Mouse (Mus musculus) hindbrain, embryonic 14.5 days (tissue): ENCODE measurements around the gene Phospho1. TPM values are rescaled to one million over a fixed set of nuclear protein-coding genes. Genes with fewer than 3 reads are reported as not detected.

ENCODE experiments used
- ATAC-seq: fragments of 200-750 bp; cut with Nextera tagmentation; 2 replicates; pipeline ENCODE4 v1.8.0; 2017; ENCODE audit warnings: moderate number of reproducible peaks, mild to moderate bottlenecking, moderate TSS enrichment, moderate library complexity; ENCODE audit not compliant: low FRiP score
- DNase-seq: peaks from one replicate; pipeline ENCODE4 v3.0.0-alpha.2; 2015; ENCODE audit warnings: low spot score
- H3K27ac ChIP-seq: fragments of 300-500 bp; sonication (generic); 2 replicates; pipeline ENCODE4 v1.5.1; 2014; ENCODE audit warnings: mild to moderate bottlenecking, moderate library complexity
- H3K27me3 ChIP-seq: fragments of 300-500 bp; sonication (generic); 2 replicates; pipeline ENCODE4 v1.6.1; 2014; ENCODE audit warnings: mild to moderate bottlenecking, low read length, mixed read lengths; ENCODE audit not compliant: control insufficient read depth, insufficient read depth
- H3K36me3 ChIP-seq: fragments of 300-500 bp; sonication (generic); replicated peaks from 2 replicates; pipeline ENCODE4 v1.6.1; 2014; ENCODE audit not compliant: control insufficient read depth, insufficient read depth
- H3K4me1 ChIP-seq: fragments of 300-500 bp; sonication (generic); replicated peaks from 2 replicates; pipeline ENCODE4 v1.6.1; 2014; ENCODE audit warnings: antibody characterized with exemption, low read length, mixed read lengths; ENCODE audit not compliant: control insufficient read depth, insufficient read depth
- H3K4me2 ChIP-seq: fragments of 300-500 bp; sonication (generic); replicated peaks from 2 replicates; pipeline ENCODE4 v1.6.1; 2014; ENCODE audit warnings: mild to moderate bottlenecking, moderate library complexity
- H3K4me3 ChIP-seq: fragments of 300-500 bp; sonication (generic); replicated peaks from 2 replicates; pipeline ENCODE4 v1.5.1; 2014; ENCODE audit warnings: mild to moderate bottlenecking, low read length
- H3K9ac ChIP-seq: fragments of 300-500 bp; sonication (generic); 2 replicates; pipeline ENCODE4 v1.6.1; 2014
- H3K9me3 ChIP-seq: fragments of 300-500 bp; sonication (generic); 2 replicates; pipeline ENCODE4 v1.6.1; 2016; ENCODE audit warnings: low read length; ENCODE audit not compliant: control insufficient read depth
- WGBS: fragments of 180-500 bp; shearing (Covaris S2); extraction: QIAGEN DNeasy Blood & Tissue Kit; methylation state at CpG from one replicate; pipeline ENCODE4 v1.1.7; 2014; 5-methylcytosine and 5-hydroxymethylcytosine counted together
- polyA plus RNA-seq: library from polyadenylated mRNA; unstranded; fragments of >200 nt; fragmentation: Nextera tagmentation; extraction: Ambion mirVana; gene quantifications from 2 replicates; pipeline ENCODE4 v1.2.1, GENCODE M21; 2014

The Phospho1 gene
- polyA plus RNA-seq, 1 experiment from 2014 or later = 0.37 TPM

DNA sequence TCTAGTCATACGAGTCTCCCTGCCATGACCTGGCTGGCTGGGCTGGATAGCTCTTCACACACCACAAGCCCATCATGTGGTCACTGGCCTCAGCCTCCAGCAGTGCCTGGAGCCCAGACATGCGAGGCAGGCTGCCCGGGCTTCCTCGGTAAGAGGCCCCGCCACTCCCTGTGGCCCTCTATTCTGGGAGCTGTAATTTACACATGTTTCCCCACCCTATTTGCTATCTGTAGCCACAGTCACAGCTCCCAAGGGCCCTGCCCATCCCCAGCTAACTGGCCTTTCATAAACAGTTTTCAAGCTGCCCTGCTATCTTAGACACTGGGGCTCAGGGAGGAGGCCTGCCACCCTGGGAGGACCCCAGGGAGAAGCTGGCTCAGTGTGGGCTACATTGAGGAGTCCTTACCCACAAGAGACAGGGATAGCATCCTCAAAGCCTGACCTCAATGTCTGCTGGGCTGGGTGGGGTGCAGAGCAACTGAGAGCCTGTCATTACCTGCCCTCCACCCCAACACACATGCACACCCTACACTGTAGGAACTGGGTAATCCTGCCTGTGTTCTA lies 15.8 kb upstream of the Phospho1 start:
- no peaks in the 10 kb centered on the region for H3K4me1 ChIP-seq
- WGBS = 87% methylated on average over 5 of the region's 5 CpGs
- no peaks in the 10 kb centered on the region for H3K36me3 ChIP-seq
- no peak overlapping the region for H3K27ac ChIP-seq
- H3K27me3 ChIP-seq = no peaks in the 10 kb centered on the region
- no peak overlapping the region for H3K9ac ChIP-seq
- DNase-seq = no peak
- H3K4me2 ChIP-seq = no peak overlapping the region
- no peak for ATAC-seq
- H3K4me3 ChIP-seq = no peak overlapping the region
- 0 out of 2 replicates have a peak, but pooled peaks cover 7% of the 10 kb centered on the region for H3K9me3 ChIP-seq

DNA sequence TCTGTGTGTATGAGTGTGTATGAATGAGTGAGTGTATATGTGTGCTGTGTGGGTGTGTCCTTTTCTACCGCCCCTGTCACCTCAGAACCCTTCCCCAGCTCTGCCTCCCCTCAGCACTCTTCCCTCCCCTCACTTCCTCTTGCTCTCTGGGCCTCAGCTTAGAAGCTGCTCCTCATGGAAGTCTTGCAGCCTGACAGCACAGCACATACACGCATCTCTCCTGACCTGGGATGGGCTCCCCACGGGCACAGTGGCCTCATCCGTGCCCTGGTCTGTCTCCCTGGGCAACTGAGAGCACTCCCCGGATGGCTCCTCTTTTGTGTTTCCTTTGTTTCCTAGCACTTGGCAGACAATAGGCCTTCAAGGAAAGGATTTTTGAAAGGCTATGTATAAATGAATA lies 14.7 kb upstream of the Phospho1 start:
- ATAC-seq (no peak), DNase-seq (no peak)
- 0 out of 2 replicates have a peak, but pooled peaks cover 7% of the 10 kb centered on the region for H3K9me3 ChIP-seq
- no peaks in the 10 kb centered on the region for H3K4me1 ChIP-seq
- no peaks in the 10 kb centered on the region for H3K27me3 ChIP-seq
- H3K9ac ChIP-seq = no peak overlapping the region
- no peak overlapping the region for H3K4me2 ChIP-seq
- 11% methylated on average over 5 of the region's 5 CpGs for WGBS
- no peak overlapping the region for H3K4me3 ChIP-seq
- H3K36me3 ChIP-seq = no peaks in the 10 kb centered on the region
- H3K27ac ChIP-seq = no peak overlapping the region

DNA sequence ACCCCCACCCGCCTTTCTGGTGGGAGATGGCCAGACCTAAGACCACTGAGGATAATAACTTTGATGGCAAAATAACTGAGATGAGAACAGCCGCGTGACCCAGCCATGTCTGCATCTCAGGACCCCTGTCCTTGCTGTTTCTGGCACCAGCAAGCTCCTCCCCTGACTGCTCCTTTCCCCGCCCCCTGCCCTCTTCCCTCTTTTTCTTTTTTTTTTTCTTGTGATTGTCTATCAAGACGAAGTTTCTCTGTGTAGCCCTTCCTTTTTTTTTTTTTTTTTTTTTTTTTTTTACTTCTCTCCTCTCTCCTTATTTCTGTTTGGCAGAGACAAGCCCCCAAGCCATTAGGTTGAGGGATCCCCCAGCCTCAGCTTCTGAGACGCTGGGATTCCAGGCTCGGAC lies 13.5 kb upstream of the Phospho1 start:
- Histone ChIP-seq H3K4me1 (no peaks in the 10 kb centered on the region), H3K36me3 (no peaks in the 10 kb centered on the region), H3K9me3 (0 out of 2 replicates have a peak, but pooled peaks cover 7% of the 10 kb centered on the region), H3K4me2 (no peak overlapping the region), H3K27ac (no peak overlapping the region), H3K27me3 (no peaks in the 10 kb centered on the region), H3K4me3 (no peak overlapping the region), H3K9ac (no peak overlapping the region)
- WGBS = 48% methylated on average over 7 of the region's 7 CpGs
- no peak for DNase-seq
- no peak for ATAC-seq

DNA sequence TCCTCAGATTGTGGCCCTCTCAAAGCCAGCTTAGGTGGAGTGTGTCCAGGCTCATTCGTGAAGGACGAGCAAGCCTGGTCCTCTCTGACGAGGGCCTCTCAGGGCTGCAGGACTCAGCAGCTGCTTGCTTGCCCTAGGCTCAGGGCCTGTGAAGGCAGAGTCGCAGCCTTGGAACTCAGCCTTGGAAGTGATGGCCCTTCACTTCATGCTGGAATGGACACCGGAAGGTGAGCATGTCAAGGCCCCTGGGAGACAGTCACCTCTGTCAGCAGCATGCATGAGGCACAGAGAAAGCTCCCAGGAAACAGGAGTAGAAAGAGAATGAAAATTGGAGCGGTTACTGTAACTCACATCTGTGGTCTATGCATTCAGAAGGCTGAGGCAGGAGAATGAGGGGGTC lies 12.6 kb upstream of the Phospho1 start:
- no peak overlapping the region for H3K4me3 ChIP-seq
- WGBS = 75% methylated on average over 6 of the region's 6 CpGs
- ATAC-seq (no peak), DNase-seq (no peak)
- H3K4me1 ChIP-seq = no peaks in the 10 kb centered on the region
- no peaks in the 10 kb centered on the region for H3K27me3 ChIP-seq
- no peaks in the 10 kb centered on the region for H3K36me3 ChIP-seq
- H3K27ac ChIP-seq = no peak overlapping the region
- H3K4me2 ChIP-seq = no peak overlapping the region
- 0 out of 2 replicates have a peak, but pooled peaks cover 7% of the 10 kb centered on the region for H3K9me3 ChIP-seq
- H3K9ac ChIP-seq = no peak overlapping the region

DNA sequence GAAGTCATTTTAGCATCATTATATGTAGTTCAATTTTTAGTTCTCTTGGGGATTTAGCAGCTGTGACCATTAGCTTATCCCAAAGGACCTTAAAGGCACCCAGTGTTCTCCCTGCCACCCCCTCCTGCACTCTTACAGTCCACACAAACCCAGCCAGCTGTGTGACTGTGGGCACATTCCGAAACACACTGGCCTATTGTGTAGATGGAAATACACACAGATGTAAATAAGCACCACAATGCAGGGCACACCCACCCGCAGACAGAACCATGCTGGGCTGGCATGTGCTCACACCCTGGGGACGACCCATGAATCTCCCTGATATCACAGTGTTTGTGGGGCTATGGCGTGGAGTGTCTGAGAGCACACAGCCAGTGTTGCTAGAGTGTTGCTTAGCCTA lies 12.1 kb upstream of the Phospho1 start:
- ATAC-seq = no peak
- Histone ChIP-seq H3K36me3 (no peaks in the 10 kb centered on the region), H3K27ac (no peak overlapping the region), H3K4me1 (no peaks in the 10 kb centered on the region), H3K27me3 (no peaks in the 10 kb centered on the region), H3K4me3 (no peak overlapping the region), H3K9ac (no peak overlapping the region), H3K4me2 (no peak overlapping the region), H3K9me3 (0 out of 2 replicates have a peak, but pooled peaks cover 7% of the 10 kb centered on the region)
- WGBS = 59% methylated on average over 4 of the region's 4 CpGs
- no peak for DNase-seq

DNA sequence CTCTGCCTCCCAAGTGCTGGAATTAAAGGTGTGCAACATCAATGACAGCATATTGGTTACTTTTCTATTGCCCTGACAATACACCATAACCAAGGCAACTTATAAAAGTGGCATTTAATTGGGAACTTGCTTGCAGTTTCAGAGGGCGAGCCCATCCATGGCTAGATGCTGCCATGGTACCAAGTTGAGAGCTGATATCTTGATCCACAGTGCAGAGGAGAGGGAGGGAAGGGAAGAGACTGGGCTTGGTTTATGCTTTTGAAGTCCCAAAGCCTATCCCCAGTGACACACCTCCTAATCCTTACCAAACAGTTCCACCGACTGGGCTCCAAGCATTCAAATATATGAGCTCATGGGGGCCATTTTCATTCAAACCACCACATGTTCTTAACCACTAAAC lies 10.2 kb upstream of the Phospho1 start:
- Histone ChIP-seq H3K4me2 (no peak overlapping the region), H3K36me3 (no peaks in the 10 kb centered on the region), H3K27ac (no peak overlapping the region), H3K4me1 (no peaks in the 10 kb centered on the region), H3K4me3 (no peak overlapping the region), H3K9ac (no peak overlapping the region), H3K9me3 (no peaks in the 10 kb centered on the region), H3K27me3 (no peaks in the 10 kb centered on the region)
- ATAC-seq = no peak
- no peak for DNase-seq
- WGBS = 94% methylated on average over 2 of the region's 2 CpGs

DNA sequence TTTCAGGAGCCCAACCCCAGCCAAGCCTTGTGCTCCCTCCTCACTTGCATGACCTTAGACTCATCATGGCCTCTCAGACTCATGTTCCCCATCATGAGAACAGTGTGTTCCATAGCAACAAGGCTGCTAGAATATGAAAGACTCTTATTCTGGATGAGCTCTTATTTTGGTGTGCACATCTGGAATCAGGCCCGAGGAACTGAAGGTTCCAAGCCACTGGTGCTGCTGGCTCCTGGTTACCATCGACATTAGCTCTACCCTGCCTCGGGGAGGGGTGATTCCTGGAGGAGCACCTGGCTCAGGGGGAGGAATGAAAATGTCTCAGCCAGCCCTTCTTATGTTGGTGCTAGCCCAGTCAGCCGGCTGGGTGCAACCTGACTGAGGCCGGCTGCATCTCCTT lies 9.4 kb upstream of the Phospho1 start:
- Histone ChIP-seq H3K36me3 (no peaks in the 10 kb centered on the region), H3K27ac (no peak overlapping the region), H3K9me3 (no peaks in the 10 kb centered on the region), H3K4me1 (no peaks in the 10 kb centered on the region), H3K4me3 (no peak overlapping the region), H3K4me2 (no peak overlapping the region), H3K27me3 (no peaks in the 10 kb centered on the region), H3K9ac (no peak overlapping the region)
- DNase-seq (no peak), ATAC-seq (no peak)
- 76% methylated on average over 5 of the region's 5 CpGs for WGBS

DNA sequence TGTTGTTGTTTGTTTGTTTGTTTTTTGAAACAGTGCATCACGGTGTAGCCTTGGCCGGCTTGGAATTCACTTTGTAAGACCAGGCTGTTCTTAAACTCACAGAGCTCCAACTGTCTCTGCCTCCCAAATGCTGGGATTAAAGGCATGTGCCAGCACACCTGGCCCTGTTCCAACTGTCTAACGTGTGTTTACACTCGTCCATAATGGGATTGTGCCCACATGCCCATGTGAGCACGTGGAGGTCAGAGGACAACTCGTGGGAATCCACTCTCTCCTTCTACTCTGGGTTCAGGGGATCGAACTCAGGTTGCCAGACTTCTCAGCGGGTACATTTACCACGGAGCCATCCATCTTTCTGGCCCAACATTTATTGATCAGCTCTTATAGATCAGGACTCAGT lies 8.9 kb upstream of the Phospho1 start:
- no peaks in the 10 kb centered on the region for H3K4me1 ChIP-seq
- WGBS = 80% methylated on average over 9 of the region's 9 CpGs
- H3K4me2 ChIP-seq = no peak overlapping the region
- no peaks in the 10 kb centered on the region for H3K36me3 ChIP-seq
- ATAC-seq (no peak), DNase-seq (no peak)
- no peaks in the 10 kb centered on the region for H3K9me3 ChIP-seq
- H3K4me3 ChIP-seq = no peak overlapping the region
- H3K27ac ChIP-seq = no peak overlapping the region
- no peaks in the 10 kb centered on the region for H3K27me3 ChIP-seq
- H3K9ac ChIP-seq = no peak overlapping the region

DNA sequence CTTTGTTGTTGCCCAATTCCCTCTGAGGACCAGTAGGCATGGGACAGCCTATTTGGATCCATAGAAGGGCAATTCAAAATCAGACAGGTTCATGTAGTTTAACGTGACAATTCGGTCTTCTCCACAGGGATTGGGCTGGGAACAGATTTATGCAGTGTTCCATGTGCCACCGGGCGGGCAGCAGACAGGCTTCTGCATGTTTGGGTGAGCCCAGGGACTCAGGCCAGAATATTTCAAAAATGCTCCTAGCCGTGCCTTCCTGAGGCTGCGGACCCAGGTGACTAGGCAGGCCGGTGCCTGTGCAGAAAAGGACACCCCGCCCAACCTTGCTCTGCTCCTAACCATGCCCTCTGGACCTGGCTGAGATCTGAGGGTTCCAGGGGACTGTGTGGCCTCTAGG lies 5.2 kb upstream of the Phospho1 start:
- H3K4me3 ChIP-seq = no peak overlapping the region
- WGBS = 92% methylated on average over 8 of the region's 8 CpGs
- ATAC-seq (no peak), DNase-seq (no peak)
- H3K4me1 ChIP-seq = no peaks in the 10 kb centered on the region
- no peak overlapping the region for H3K9ac ChIP-seq
- peaks cover 12% of the 10 kb centered on the region for H3K27me3 ChIP-seq
- no peak overlapping the region for H3K4me2 ChIP-seq
- no peaks in the 10 kb centered on the region for H3K9me3 ChIP-seq
- H3K36me3 ChIP-seq = no peaks in the 10 kb centered on the region
- H3K27ac ChIP-seq = no peak overlapping the region

DNA sequence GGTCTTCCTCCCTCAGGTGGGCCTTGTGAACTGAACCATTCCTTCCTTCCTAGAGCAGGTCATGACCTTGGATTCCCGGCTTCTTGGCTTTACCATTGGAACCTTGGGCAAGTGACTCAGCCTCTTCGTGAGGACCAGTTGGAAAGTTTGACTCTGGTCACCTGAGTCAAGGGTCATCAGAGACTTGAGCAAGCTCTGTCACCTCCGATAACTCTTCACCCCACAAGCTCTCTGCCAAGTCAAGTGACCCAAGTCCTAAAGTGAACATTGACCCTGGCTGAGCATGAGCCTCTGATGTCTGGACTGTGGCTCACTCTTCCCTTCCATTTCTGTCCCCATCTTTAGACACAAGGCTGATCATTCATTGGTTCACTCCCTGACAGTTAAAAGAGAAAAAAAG lies 2.8 kb upstream of the Phospho1 start:
- Histone ChIP-seq H3K4me1 (no peaks in the 10 kb centered on the region; the same call in 1 of the 2 replicates), H3K27me3 (peaks cover 26% of the 10 kb centered on the region), H3K4me2 (no peak overlapping the region), H3K9me3 (no peaks in the 10 kb centered on the region), H3K36me3 (no peaks in the 10 kb centered on the region), H3K4me3 (no peak overlapping the region), H3K9ac (no peak overlapping the region), H3K27ac (no peak overlapping the region)
- DNase-seq = no peak
- no peak for ATAC-seq
- WGBS = 86% methylated on average over 3 of the region's 3 CpGs
